Mouse (Mus musculus): ENCODE results near the gene Esrrg.

The Esrrg gene

DNA sequence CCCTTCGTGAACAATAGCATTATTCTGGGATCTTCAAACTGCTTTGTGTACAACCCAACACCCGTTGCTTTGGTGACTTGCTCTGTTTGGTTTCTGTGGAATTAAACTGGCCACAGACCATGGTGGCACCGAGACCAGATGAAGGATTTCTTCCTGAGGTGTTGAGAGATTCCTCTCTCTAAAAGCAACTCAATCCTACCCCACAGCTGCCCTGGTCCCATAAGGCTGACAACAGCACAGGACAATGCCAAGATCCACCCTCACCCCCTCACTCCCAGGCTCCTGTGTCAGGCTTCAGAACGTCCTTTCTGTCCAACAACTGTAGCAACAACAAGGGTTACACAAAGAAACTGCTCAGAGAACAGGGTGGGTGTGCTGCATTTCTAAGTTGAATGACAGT lies 449.3 kb downstream of the Esrrg start:
- in situ Hi-C loops (cut with MboI, MseI) = no loop called here

DNA sequence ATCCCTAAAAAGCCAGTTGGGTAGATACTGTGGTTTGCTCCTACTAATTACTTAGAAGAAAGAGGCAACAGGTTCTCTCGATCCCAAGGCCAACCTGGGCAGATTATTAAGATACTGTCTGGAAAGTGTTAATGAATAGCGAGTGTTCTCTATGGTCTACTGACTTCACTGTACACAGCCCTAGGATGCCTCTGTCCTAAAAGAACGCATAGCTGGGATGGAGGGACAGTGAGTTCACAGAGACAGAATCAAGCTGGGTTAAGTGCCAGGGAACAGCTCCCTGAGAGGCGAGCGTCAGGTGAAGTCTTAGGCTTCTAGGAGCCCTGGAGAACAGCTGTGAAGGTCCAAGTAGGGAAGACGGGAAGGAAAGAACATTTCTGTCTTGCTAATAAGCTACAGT lies 450.4 kb downstream of the Esrrg start:
- in situ Hi-C loops (cut with MboI, MseI) = no loop called here

DNA sequence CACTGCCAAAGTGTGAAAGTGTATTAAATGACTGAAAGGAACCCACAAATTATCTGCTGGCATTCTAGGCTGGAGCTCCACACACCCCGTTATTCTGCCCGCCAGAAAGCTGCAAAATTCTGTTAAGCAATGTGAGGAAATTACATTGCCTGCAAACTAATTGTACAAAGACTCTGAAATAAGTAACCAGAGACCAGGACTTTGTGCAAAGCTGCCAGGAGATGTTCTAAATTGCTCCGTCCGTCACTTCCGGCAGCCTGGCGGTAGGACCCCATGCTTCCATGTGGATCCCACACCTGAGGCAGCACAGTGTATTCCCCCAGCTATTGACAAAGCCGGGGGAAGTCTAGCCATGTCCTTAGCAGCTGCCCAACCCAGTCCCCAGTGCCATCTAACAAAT lies 451.9 kb downstream of the Esrrg start:
- in situ Hi-C loops (cut with MboI, MseI) = no loop called here

DNA sequence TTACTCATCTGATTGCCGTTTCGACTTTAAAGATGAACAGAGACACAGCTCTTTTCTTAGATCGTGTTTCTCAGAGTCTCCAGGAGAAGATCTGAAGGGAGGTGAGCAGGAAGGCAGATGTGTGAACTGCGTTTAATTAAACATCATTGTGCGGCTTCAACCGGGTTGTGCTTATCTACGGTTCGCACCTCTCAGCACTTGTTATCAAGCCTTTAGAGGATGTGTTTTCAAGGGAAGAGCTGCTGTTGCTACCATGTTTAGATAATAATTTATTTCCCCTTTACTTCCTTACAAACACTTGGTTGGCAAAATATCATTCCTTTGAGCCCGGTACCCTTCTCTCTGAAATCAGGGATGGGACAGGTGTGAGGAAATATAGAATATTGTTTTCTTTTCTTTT lies 460.2 kb downstream of the Esrrg start:
- in situ Hi-C loops (cut with MboI, MseI) = no loop called here

DNA sequence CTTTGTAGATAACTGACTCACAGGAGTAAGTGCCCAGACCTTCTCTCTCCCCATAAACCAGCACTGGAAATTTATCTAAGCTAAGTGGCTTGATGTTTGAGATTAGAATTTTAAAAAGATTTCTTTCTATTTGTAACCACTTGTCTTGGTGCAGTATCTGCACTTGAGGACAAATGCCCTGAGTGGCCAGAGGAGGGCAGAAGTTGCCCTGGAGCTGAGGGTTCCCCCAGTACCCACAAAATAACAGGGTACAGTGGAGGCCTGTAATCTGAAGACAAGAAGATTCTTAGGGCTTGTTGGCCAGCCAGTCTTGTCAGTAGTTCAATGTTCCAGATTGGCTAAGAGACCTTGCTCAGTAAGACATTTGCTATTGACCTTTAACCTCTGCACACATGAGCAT lies 461.3 kb downstream of the Esrrg start:
- in situ Hi-C loops (cut with MboI, MseI) = no loop called here

DNA sequence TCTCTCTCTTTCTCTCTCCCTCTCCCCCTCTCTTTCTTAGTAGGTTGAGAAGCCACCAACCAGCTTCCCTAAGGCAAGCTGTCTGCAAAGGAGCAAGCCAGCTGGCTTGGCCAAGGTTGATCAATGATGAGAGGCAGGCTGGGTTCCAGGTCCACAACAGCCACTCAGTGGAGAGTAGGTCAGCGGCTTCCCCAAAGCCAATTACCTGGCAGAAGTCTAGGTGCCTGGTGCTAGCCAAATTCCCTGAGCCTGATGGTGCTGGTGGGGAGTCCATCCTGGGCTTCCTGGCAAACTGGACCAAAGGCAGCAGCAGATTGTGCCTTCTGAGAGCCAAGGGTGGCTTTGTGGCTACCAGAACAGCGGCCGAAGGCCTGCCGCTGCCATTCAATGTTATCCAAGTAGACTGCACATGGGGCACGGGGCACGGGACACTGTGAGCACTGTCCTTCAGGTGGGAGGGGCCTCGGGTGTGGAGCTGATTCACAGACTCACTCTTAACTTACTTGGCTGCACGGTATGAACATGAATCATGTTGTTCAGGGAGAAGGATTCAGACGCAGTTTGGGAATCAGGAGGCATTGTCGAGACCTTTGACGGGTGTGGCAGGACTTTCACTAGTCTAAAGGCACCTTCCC lies 469.1 kb downstream of the Esrrg start:
- in situ Hi-C loops (cut with MboI, MseI) = no loop called here

DNA sequence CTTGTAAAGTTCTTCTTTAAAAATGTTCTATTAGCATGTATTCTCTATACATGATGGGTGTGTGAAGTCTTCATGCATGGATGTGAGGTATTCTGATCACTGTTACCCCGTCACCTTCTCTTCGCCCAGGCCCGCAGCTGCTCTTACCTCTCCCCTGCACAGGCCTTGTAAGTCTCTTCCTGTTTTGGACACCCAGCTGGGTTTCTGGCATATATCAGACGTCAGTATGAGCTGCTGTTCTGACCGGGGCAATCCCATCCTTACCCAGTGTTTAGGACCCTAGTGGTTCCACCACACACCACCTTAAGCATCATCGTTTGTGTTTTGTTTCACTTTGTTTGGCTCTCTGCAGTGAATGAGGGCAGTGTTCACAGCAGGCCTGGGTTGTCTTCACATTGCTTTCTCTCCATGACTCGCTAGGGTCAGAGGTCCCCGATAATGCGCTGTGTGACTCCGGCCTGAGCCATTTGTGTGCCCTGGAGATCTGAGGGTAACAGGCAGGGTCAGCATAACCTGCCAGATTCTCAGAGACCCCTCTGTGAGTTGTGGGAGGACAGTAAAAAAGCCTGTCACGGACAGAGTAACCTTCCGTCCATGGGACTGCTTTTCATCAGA lies 471.8 kb downstream of the Esrrg start:
- in situ Hi-C loops (cut with MboI, MseI) = no loop called here

DNA sequence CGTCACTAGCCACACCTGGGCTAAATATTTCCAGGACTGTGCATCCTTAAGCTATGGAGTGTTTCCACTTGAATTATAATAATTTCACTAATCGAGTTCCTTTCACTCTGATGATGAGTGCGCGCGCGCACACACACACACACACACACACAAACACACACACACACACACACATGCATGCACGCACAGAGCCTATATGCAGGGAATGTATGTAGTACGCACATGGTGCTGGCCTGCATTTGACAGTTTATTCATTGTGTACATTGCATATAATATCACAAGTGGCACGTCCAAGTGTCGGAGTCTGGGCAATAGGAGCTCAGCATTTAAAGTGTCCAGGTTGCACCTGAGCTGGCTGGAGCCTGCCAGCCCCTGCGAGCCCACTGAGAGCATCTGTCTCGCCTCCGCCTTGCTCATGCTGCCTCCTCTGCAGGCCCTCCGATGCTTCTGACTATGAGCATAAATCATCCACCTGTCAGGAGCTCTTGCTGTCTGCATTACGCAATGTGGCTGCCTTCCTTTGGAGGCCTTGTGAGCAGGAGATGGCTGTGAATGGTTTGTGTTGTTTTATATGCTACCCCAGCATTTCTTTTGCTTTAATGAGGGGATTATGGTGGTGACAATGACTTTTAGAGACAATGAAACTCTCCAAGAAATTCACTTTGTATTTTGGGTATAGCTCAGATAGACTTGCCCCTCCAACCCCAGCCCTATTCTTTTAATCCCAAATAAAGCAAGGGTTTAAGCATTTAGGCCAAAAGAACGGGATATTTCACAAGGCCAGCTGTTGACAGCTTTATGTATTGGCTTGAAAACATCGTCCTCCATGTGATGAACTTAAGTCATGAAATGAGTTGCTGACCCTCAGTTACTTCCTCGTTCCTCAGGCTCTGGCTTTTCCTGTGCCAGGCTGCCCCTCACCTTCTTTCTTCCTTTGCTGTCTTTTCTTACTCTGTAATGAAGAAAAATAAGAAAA lies 474.4 kb downstream of the Esrrg start:
- in situ Hi-C loops (cut with MboI, MseI) = no loop called here

DNA sequence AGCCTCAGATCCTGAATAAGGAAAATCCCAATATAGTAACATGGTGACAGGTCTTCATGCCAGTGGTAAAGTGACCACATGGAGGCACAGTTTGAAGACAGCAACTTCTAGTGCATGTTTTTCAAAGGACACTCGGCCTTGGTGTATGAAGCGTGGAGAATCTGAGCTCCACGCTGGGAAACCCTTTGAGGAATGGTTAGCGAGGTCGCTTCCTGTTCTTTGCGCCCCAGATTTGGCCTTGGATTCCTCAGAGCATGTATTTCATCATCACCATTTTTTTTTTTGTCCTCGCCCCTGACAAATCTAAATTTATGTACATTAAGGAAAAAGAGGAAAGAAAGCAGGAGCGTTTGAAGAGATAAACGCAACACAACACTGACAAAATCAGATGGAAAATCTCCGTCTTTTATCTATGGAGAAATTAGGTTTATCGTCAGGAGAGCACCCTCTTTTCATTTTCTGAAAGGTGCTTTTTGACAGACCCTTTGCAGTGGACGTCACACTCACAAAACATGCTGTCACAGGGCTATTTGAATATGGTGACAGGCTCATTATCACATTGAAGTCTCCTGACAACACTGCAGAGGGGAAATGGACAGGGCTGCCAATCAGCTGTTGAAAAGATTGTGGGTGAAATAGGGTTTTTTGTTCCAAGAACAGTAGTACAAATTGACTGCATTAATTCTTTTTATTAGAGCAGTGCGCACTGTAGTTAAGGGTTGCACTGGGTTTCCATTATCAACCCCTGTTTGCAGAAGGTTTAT lies 476.7 kb downstream of the Esrrg start:
- in situ Hi-C loops (cut with MboI, MseI) = no loop called here

DNA sequence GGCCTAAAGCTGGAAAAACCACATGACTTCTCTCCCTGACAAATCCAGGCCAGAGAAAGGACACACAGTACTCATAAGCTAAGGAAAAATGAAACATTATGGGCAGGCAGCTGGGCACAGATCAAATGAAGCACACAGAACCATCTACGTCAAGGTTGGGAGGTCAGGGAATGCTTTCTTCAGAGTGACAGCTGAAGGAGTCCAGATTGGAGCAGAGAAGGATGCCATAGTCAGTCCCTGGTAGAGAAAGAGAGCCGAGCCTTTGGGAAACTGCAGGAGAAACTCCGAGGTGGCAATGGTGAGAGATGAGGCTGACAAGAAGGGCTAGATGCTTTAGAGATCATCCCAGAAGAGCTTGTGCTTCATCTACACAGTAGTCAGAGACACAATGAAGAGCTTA lies 485.1 kb downstream of the Esrrg start:
- in situ Hi-C loops (cut with MboI, MseI) = no loop called here

DNA sequence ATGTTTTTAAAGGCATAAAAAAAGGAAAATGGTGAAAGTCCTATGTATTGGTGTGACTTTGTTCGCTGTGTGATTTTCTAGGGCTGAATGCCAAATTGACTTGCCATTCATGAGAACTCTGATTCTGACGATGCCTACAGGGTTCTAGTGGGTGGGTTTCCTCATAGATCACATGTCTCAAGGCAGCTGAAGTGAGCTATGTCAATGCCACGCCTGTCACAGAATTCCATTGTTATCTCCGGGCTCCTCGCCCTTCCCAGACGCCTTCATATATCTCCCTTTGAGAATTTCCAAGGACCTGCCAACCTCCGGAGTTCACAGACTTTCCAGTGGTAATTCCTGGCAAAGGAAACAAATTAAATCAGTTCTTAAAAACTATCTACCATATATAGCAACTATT lies 493.2 kb downstream of the Esrrg start:
- in situ Hi-C loops (cut with MboI, MseI) = no loop called here

DNA sequence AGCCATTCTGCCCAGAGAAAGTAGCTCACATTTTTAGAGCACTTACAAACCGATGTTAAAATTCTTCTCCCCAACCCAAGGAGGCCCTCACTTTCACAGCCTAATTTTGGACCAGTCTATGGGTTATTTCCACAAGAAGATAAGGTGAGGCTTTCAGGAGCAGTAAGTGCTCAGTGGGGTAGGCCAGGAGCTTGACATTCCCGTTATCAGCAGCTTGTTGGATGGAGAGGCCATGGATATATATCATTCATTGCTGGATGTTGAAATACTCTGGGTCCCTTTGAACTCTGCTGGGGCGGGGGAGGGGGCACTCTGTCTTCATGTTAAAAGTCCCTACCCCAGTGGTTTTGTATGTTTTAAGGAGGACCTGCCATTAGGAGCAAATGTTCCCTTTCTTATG lies 494.6 kb downstream of the Esrrg start:
- in situ Hi-C loops (cut with MboI, MseI) = no loop called here

DNA sequence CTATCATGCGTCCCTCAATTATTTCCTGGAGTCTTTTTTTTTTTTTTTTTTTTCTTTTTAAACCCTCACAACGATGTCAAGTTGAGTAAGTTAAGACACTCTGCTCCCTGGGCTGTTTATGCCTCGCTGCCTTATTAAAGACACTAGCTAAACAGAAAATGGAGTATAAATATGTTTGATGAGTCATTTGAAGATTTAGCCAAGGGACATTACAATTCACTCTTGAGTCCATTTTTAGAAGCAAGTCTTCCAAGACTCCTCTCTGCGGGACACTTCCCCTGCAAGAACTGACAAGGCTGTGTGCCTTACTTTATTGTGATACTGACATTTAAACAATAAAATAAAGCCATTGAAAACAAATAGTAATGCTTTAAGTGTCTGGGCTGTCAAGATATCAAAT lies 496.9 kb downstream of the Esrrg start:
- in situ Hi-C loops (cut with MboI, MseI) = no loop called here

DNA sequence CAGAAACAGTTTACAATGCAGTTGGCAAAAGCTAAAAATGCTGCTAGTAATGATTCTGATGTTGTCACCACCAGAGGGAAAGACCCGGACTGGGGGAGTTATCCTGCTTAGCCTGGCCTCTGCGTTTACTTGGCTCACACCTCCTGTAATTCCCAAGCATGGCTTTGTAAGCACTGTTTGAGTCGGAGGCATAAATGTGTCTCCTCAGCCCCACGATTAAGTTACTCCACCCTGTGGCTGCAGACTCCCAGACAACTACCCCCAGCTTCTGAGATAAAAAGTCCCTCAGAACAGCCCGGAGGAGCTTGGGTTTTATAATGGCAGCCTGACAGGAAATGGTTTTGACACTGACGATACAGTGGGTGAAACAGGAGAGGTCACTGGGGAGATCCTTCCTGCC lies 499.4 kb downstream of the Esrrg start:
- in situ Hi-C loops (cut with MboI, MseI) = no loop called here

DNA sequence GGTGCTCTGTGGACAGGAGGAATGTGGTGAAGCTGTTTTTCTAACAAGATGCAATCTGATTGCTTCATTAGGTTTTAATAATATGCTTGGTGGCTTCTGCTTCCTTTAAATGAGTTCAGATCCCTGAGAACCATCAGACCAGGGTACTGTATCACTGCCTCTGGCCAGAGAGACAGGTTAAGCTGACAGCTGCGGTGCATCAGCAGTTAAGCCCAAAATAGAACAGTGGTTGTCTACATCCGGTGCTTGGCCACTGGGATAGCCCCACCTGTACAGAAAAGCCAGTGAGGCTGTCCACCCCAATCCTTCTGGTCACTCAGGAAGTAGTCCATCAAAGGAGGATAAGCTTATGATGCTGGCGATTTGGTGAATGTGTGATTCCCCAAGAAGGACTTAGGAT lies 503.0 kb downstream of the Esrrg start:
- in situ Hi-C loops (cut with MboI, MseI) = no loop called here

DNA sequence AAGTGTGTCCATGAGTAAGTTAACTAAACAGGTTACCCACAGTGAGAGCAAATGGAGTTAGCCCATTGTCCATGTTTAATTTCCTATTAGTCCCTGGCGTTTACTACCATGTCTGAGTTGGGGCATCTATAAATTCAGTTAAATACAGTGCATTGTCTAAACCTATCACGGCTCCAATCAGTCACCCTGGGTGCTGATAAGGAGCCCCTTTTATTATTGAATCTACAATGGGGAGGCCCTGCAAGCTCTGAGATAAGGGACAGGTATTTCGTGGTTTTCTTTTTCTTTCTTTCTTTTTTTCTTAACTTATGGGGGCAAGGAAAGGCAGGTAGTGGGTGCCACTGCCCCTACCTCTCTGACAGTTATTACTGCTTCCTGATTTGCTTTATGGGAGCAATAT lies 504.6 kb downstream of the Esrrg start:
- in situ Hi-C loops (cut with MboI, MseI) = no loop called here

DNA sequence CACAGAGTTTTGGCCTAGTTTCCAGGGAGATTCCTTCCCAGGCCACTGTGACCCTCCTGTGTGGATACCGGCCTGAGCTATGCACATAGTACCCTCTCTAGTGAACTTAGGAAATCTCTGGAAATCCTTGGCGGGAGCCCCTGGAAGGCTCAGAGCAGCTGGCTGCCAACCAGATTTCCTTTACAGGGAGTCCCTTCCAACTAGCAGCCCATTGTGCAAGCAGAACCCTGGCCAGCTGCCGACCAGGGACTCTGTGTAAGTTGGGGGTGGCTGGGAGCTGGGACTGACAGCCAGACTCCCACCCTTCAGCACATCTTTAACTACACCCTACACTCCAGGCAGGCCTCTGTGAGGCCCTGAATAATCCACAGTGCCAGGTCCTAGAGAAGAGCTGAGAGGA lies 509.5 kb downstream of the Esrrg start:
- in situ Hi-C loops (cut with MboI, MseI) = no loop called here

DNA sequence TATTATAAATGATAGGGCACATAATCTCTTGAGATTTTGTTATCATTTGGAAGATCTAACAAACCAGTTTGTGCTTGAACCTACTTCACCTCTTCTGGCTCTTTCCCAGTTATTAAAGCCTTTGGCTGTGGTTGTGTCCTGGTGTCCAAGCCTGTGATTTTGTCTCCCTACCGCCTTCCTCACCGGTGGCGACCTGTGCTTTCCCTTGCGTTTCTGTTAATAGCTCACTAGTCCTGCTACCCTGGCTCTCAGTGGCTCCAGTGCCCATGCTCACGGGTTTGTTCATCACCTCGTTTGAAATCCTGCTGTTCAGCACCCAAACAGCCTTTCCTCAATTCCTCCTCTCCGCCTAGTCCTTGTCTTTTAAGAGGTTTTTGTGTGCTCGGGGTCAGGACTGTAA lies 511.2 kb downstream of the Esrrg start:
- in situ Hi-C loops (cut with MboI, MseI) = no loop called here

DNA sequence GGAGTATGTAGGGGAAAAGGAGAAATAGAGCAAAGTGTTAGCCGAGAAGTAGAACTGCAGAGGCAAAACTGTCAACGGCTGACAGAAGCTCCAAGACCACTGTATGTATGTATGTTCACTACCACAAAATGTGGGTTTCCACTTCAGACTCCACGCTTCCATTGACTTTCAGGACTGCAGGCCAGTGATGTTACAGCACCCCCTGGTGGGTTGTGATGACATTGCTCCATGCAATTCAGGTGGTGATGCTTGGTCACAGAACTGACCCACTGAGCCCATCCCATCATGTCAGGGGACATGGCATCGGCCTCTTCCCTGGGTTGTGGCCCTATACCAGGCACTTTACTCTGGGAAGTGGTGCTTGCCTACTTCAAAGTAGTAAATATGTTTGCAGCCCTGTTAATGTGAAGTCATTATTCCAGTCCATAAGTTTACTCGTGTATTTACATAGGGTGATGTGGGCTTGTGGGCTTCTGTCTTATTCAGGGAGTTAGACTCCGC lies 517.0 kb downstream of the Esrrg start:
- in situ Hi-C loops (cut with MboI, MseI) = no loop called here

DNA sequence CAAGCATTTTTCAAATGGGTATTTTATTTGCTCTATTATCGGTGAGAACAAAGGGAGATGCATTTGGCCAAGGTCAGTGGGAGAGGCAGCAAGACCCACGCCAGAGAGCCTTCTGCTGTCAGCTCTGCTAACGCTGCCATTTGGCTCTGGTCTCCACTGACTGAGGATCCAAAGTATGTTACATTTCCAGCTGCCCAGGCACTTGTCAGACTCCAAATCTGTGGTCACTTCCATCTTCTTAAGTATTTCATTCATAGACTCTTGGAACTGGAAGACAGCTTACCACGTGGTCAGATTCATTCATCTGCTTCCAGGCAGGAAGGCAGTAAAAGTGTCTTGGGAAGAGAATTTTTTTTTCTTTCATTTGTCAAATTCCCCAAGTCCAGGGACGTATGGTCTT lies 527.5 kb downstream of the Esrrg start:
- in situ Hi-C loops (cut with MboI, MseI) = no loop called here

DNA sequence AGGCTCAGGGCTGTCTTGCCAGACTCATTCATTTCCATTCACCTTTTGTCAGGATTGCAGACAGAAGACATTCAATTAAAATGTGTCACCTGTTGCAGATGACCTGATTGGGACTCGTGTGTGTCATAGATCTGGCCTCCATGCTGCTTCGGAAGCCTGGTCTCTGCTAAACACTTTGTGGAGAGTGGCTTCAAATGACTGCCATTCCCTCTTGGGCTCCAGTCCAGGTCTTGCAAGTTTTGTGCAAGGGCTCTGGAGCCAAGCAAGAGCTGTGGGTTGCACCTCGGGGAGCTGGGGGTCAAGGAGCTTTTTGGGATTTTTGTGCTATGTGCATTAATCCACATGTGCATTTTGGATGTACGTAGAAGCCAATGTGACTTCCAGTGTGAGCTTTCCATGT lies 530.9 kb downstream of the Esrrg start:
- in situ Hi-C loops (cut with MboI, MseI) = no loop called here

DNA sequence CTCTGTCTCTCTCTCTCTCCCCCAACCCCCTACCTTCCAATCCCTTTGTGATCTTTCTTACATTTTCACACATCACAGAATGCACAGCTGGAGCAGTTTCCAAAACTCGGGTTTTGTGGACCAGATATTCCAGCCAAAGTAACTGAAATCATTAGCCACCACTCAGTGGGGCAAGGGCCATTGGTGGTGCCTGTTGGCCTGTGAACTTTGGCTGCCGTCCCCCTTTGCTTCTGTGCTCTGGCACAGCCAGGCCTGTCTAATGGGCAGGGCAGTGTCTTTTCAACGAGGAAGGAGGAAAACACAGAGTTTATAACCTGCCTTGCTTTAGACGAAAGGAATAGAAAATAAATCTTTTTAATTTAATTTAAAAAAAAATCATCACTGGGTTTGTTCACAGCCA lies 531.6 kb downstream of the Esrrg start:
- in situ Hi-C loops (cut with MboI, MseI) = no loop called here
